Mouse (Mus musculus): ENCODE measurements at regions not wholly inside any gene's neighbourhood (a gene's known extent, or its start where the extent isn't known, plus 50 kb on each side); places are given as distances from the start of the nearest gene placed in this dataset.

- no peak for TF ChIP-seq POLR2A (IDR thresholded peaks at IDR 0.05; ENCODE audit: insufficient read depth, low read length)
- no peak for TF ChIP-seq CTCF (IDR thresholded peaks at IDR 0.05; ENCODE audit: low read depth, low read length)
- no peak for TF ChIP-seq EP300 (IDR thresholded peaks at IDR 0.05; ENCODE audit: insufficient read depth, low read depth, low read length)
Observed at GRCm38 (mm10) chr17:43163126-43163525, 107.0 kb upstream of the Adgrf1 start.
